Mouse (Mus musculus): ENCODE measurements at regions not wholly inside any gene's neighbourhood (a gene's known extent, or its start where the extent isn't known, plus 50 kb on each side); places are given as distances from the start of the nearest gene placed in this dataset.

- WGBS, result 74% methylated on average over 4 of the region's 4 CpGs
- TF ChIP-seq CTCF (IDR thresholded peaks at IDR 0.05; ENCODE audit: insufficient read depth, low read length), result no peak
- no peak for TF ChIP-seq POLR2A (IDR thresholded peaks at IDR 0.05; ENCODE audit: borderline replicate concordance, extremely low read depth, low read depth, low read length)
Measured at GRCm38 (mm10) chr15:68811041-68811440, 2310.3 kb upstream of the Lrrc6 start.

GRCm38 (mm10) chr15:68810593-68810992 lies 2309.9 kb upstream of the Lrrc6 start:
- WGBS, result 62% methylated on average over 6 of the region's 6 CpGs
- no peak for TF ChIP-seq CTCF (IDR thresholded peaks at IDR 0.05; ENCODE audit: insufficient read depth, low read length)
- TF ChIP-seq POLR2A (IDR thresholded peaks at IDR 0.05; ENCODE audit: borderline replicate concordance, extremely low read depth, low read depth, low read length), result no peak
- Histone ChIP-seq H3K4me3 (replicated peaks; ENCODE audit: extremely low read depth, low read depth, low read length) (no peak overlapping the region), H3K4me1 (ENCODE audit: control insufficient read depth, insufficient read depth, low read length) (no peaks in the 10 kb centered on the region)
- no peak for DNase-seq

More at GRCm38 (mm10) chr15:68811041-68811440, 2310.3 kb upstream of the Lrrc6 start:
- H3K4me1 ChIP-seq (ENCODE audit: control insufficient read depth, insufficient read depth, low read length), result no peaks in the 10 kb centered on the region
- H3K4me3 ChIP-seq (replicated peaks; ENCODE audit: extremely low read depth, low read depth, low read length), result no peak overlapping the region
- DNase-seq, result no peak

- no peak for DNase-seq
- TF ChIP-seq CTCF (IDR thresholded peaks at IDR 0.05; ENCODE audit: insufficient read depth, low read length), result no peak
- no peak for TF ChIP-seq POLR2A (IDR thresholded peaks at IDR 0.05; ENCODE audit: borderline replicate concordance, extremely low read depth, low read depth, low read length)
- H3K4me3 ChIP-seq (replicated peaks; ENCODE audit: extremely low read depth, low read depth, low read length), result no peak overlapping the region
- no peaks in the 10 kb centered on the region for H3K4me1 ChIP-seq (ENCODE audit: control insufficient read depth, insufficient read depth, low read length)
- WGBS, result 93% methylated on average over 1 of the region's 1 CpGs
Measured at GRCm38 (mm10) chr15:68808175-68808574, 2307.5 kb upstream of the Lrrc6 start.

- TF ChIP-seq CTCF (IDR thresholded peaks at IDR 0.05; ENCODE audit: insufficient read depth, low read length) (no peak), POLR2A (IDR thresholded peaks at IDR 0.05; ENCODE audit: borderline replicate concordance, extremely low read depth, low read depth, low read length) (no peak)
- 98% methylated on average over 1 of the region's 1 CpGs for WGBS
- H3K4me1 ChIP-seq (ENCODE audit: control insufficient read depth, insufficient read depth, low read length), result no peaks in the 10 kb centered on the region
- H3K4me3 ChIP-seq (replicated peaks; ENCODE audit: extremely low read depth, low read depth, low read length), result no peak overlapping the region
- DNase-seq, result no peak
Measured at GRCm38 (mm10) chr15:68804254-68804653, 2303.5 kb upstream of the Lrrc6 start.

- DNase-seq, result no peak
- Histone ChIP-seq H3K4me1 (ENCODE audit: control insufficient read depth, insufficient read depth, low read length) (no peaks in the 10 kb centered on the region), H3K4me3 (replicated peaks; ENCODE audit: extremely low read depth, low read depth, low read length) (no peak overlapping the region)
- 61% methylated on average over 4 of the region's 4 CpGs for WGBS
- no peak for TF ChIP-seq CTCF (IDR thresholded peaks at IDR 0.05; ENCODE audit: insufficient read depth, low read length)
- TF ChIP-seq POLR2A (IDR thresholded peaks at IDR 0.05; ENCODE audit: borderline replicate concordance, extremely low read depth, low read depth, low read length), result no peak
Measured at GRCm38 (mm10) chr15:68801763-68802162, 2301.1 kb upstream of the Lrrc6 start.

- DNase-seq, result no peak
- no peak overlapping the region for H3K4me3 ChIP-seq (replicated peaks; ENCODE audit: extremely low read depth, low read depth, low read length)
- 46% methylated on average over 2 of the region's 2 CpGs for WGBS
- TF ChIP-seq POLR2A (IDR thresholded peaks at IDR 0.05; ENCODE audit: borderline replicate concordance, extremely low read depth, low read depth, low read length) (no peak), CTCF (IDR thresholded peaks at IDR 0.05; ENCODE audit: insufficient read depth, low read length) (no peak)
- no peaks in the 10 kb centered on the region for H3K4me1 ChIP-seq (ENCODE audit: control insufficient read depth, insufficient read depth, low read length)
Measured at GRCm38 (mm10) chr15:68797406-68797805, 2296.7 kb upstream of the Lrrc6 start.

GRCm38 (mm10) chr15:68795239-68795960 lies 2294.7 kb upstream of the Lrrc6 start:
- TF ChIP-seq POLR2A (IDR thresholded peaks at IDR 0.05; ENCODE audit: borderline replicate concordance, extremely low read depth, low read depth, low read length) (no peak), CTCF (IDR thresholded peaks at IDR 0.05; ENCODE audit: insufficient read depth, low read length) (no peak)
- Histone ChIP-seq H3K4me3 (replicated peaks; ENCODE audit: extremely low read depth, low read depth, low read length) (no peak overlapping the region), H3K4me1 (ENCODE audit: control insufficient read depth, insufficient read depth, low read length) (no peaks in the 10 kb centered on the region)
- 46% methylated on average over 4 of the region's 4 CpGs for WGBS
- DNase-seq, result no peak

- TF ChIP-seq POLR2A (IDR thresholded peaks at IDR 0.05; ENCODE audit: borderline replicate concordance, extremely low read depth, low read depth, low read length), result no peak
- TF ChIP-seq CTCF (IDR thresholded peaks at IDR 0.05; ENCODE audit: insufficient read depth, low read length), result no peak
- WGBS, result 55% methylated on average over 1 of the region's 1 CpGs
Measured at GRCm38 (mm10) chr15:68759948-68760347, 2259.2 kb upstream of the Lrrc6 start.

GRCm38 (mm10) chr15:68755255-68755654 lies 2254.5 kb upstream of the Lrrc6 start:
- DNase-seq, result no peak
- no peak for TF ChIP-seq POLR2A (IDR thresholded peaks at IDR 0.05; ENCODE audit: borderline replicate concordance, extremely low read depth, low read depth, low read length)
- no peak for TF ChIP-seq CTCF (IDR thresholded peaks at IDR 0.05; ENCODE audit: insufficient read depth, low read length)
- 84% methylated on average over 1 of the region's 1 CpGs for WGBS
- Histone ChIP-seq H3K4me3 (replicated peaks; ENCODE audit: extremely low read depth, low read depth, low read length) (no peak overlapping the region), H3K4me1 (ENCODE audit: control insufficient read depth, insufficient read depth, low read length) (no peaks in the 10 kb centered on the region)

More at GRCm38 (mm10) chr15:68759948-68760347, 2259.2 kb upstream of the Lrrc6 start:
- no peak for DNase-seq
- Histone ChIP-seq H3K4me3 (replicated peaks; ENCODE audit: extremely low read depth, low read depth, low read length) (no peak overlapping the region), H3K4me1 (ENCODE audit: control insufficient read depth, insufficient read depth, low read length) (no peaks in the 10 kb centered on the region)

- TF ChIP-seq CTCF (IDR thresholded peaks at IDR 0.05; ENCODE audit: insufficient read depth, low read length) (no peak), POLR2A (IDR thresholded peaks at IDR 0.05; ENCODE audit: borderline replicate concordance, extremely low read depth, low read depth, low read length) (no peak)
Measured at GRCm38 (mm10) chr15:68754834-68755233, 2254.1 kb upstream of the Lrrc6 start.

More at GRCm38 (mm10) chr15:68754834-68755233, 2254.1 kb upstream of the Lrrc6 start:
- DNase-seq, result no peak
- H3K4me1 ChIP-seq (ENCODE audit: control insufficient read depth, insufficient read depth, low read length), result no peaks in the 10 kb centered on the region
- H3K4me3 ChIP-seq (replicated peaks; ENCODE audit: extremely low read depth, low read depth, low read length), result no peak overlapping the region
- 66% methylated on average over 4 of the region's 4 CpGs for WGBS

Data from lung, adult 2 months (tissue).